Mouse (Mus musculus) intestine, embryonic 15.5 days (tissue): ENCODE measurements around the gene Ankrd60. TPM values are rescaled to one million over a fixed set of nuclear protein-coding genes. Genes with fewer than 3 reads are reported as not detected.

ENCODE experiments used
- ATAC-seq: fragments of 200-750 bp; cut with Nextera tagmentation; 2 replicates; pipeline ENCODE4 v1.8.0; 2017; ENCODE audit warnings: moderate TSS enrichment, moderate library complexity
- H3K27ac ChIP-seq: fragments of 300-500 bp; sonication (generic); 2 replicates; pipeline ENCODE4 v1.5.1; 2015; ENCODE audit warnings: mild to moderate bottlenecking, inconsistent platforms
- H3K27me3 ChIP-seq: fragments of 300-500 bp; sonication (generic); replicated peaks from 2 replicates; pipeline ENCODE4 v1.6.1; 2015; ENCODE audit warnings: inconsistent platforms
- H3K36me3 ChIP-seq: fragments of 300-500 bp; sonication (generic); 2 replicates; pipeline ENCODE4 v1.6.1; 2015; ENCODE audit warnings: inconsistent platforms
- H3K4me1 ChIP-seq: fragments of 300-500 bp; sonication (generic); replicated peaks from 2 replicates; pipeline ENCODE4 v1.6.1; 2015; ENCODE audit warnings: inconsistent platforms
- H3K4me2 ChIP-seq: fragments of 300-500 bp; sonication (generic); replicated peaks from 2 replicates; pipeline ENCODE4 v1.6.1; 2015; ENCODE audit warnings: mild to moderate bottlenecking, inconsistent platforms
- H3K4me3 ChIP-seq: fragments of 300-500 bp; sonication (generic); replicated peaks from 2 replicates; pipeline ENCODE4 v1.5.1; 2015; ENCODE audit warnings: inconsistent platforms
- H3K9ac ChIP-seq: fragments of 300-500 bp; sonication (generic); 2 replicates; pipeline ENCODE4 v1.6.1; 2015; ENCODE audit warnings: inconsistent platforms
- H3K9me3 ChIP-seq: fragments of 300-500 bp; sonication (generic); 2 replicates; pipeline ENCODE4 v1.6.1; 2016; ENCODE audit warnings: inconsistent platforms
- WGBS: fragments of 180-500 bp; shearing (Covaris S2); methylation state at CpG from one replicate; pipeline ENCODE4 v1.1.7; 2015; 5-methylcytosine and 5-hydroxymethylcytosine counted together
- polyA plus RNA-seq: library from polyadenylated mRNA; unstranded; fragments of >200 nt; fragmentation: Nextera tagmentation; extraction: Ambion mirVana; gene quantifications from 2 replicates; pipeline ENCODE4 v1.2.1, GENCODE M21; 2015

Ankrd60 gene
- polyA plus RNA-seq: not detected in 2 replicates

GRCm38 (mm10) chr2:173577669-173578557 lies at the start of gene Ankrd60:
Gene Ankrd60 (minus strand): TSS chr2:173578365.
- ATAC-seq: peak; percentile 73
- Histone ChIP-seq H3K9me3 (no peaks in the 10 kb centered on the region), H3K4me3 (peak within 1 kb of the TSS; percentile 43), H3K27me3 (0 out of 2 replicates have a peak, but pooled peaks cover 2% of the 10 kb centered on the region), H3K4me2 (peak within 1 kb of the TSS; percentile 89), H3K27ac (no peak within 1 kb of the TSS), H3K9ac (peak within 1 kb of the TSS; percentile 46; the same call in 1 of the 2 replicates), H3K4me1 (0 out of 2 replicates have a peak, but pooled peaks cover 3% of the 10 kb centered on the region), H3K36me3 (no peaks in the 10 kb centered on the region)
- 9% methylated on average over 51 of the region's 58 CpGs for WGBS

- Histone ChIP-seq H3K9ac (no peak overlapping the region), H3K36me3 (no peaks in the 10 kb centered on the region), H3K9me3 (no peaks in the 10 kb centered on the region), H3K27me3 (no peaks in the 10 kb centered on the region), H3K27ac (no peak overlapping the region), H3K4me2 (no peak overlapping the region), H3K4me1 (0 out of 2 replicates have a peak, but pooled peaks cover 3% of the 10 kb centered on the region), H3K4me3 (no peak overlapping the region)
- no peak for ATAC-seq
- WGBS: 93% methylated on average over 3 of the region's 3 CpGs
Measured at GRCm38 (mm10) chr2:173625786-173626185, 47.6 kb upstream of the Ankrd60 start.

- H3K9ac ChIP-seq: no peak overlapping the region
- 0 out of 2 replicates have a peak, but pooled peaks cover 3% of the 10 kb centered on the region for H3K4me1 ChIP-seq
- 69% methylated on average over 7 of the region's 7 CpGs for WGBS
- H3K9me3 ChIP-seq: no peaks in the 10 kb centered on the region
- no peak overlapping the region for H3K4me2 ChIP-seq
- ATAC-seq: no peak
- H3K4me3 ChIP-seq: no peak overlapping the region
- no peaks in the 10 kb centered on the region for H3K27me3 ChIP-seq
- no peaks in the 10 kb centered on the region for H3K36me3 ChIP-seq
- H3K27ac ChIP-seq: no peak overlapping the region
Measured at GRCm38 (mm10) chr2:173624667-173625066, 46.5 kb upstream of the Ankrd60 start.

GRCm38 (mm10) chr2:173622173-173622601 lies 44.0 kb upstream of the Ankrd60 start:
- Histone ChIP-seq H3K36me3 (no peaks in the 10 kb centered on the region), H3K4me3 (no peak overlapping the region)

GRCm38 (mm10) chr2:173620645-173621044 lies 42.5 kb upstream of the Ankrd60 start:
- H3K36me3 ChIP-seq: no peaks in the 10 kb centered on the region
- no peak overlapping the region for H3K27ac ChIP-seq
- no peaks in the 10 kb centered on the region for H3K27me3 ChIP-seq
- WGBS: 97% methylated on average over 4 of the region's 4 CpGs
- H3K4me2 ChIP-seq: no peak overlapping the region
- 0 out of 2 replicates have a peak, but pooled peaks cover 3% of the 10 kb centered on the region for H3K4me1 ChIP-seq
- no peak overlapping the region for H3K9ac ChIP-seq
- no peaks in the 10 kb centered on the region for H3K9me3 ChIP-seq
- no peak for ATAC-seq
- H3K4me3 ChIP-seq: no peak overlapping the region

More at GRCm38 (mm10) chr2:173622173-173622601, 44.0 kb upstream of the Ankrd60 start:
- Histone ChIP-seq H3K27me3 (no peaks in the 10 kb centered on the region), H3K9ac (no peak overlapping the region), H3K9me3 (no peaks in the 10 kb centered on the region), H3K4me2 (no peak overlapping the region), H3K27ac (no peak overlapping the region), H3K4me1 (0 out of 2 replicates have a peak, but pooled peaks cover 3% of the 10 kb centered on the region)
- ATAC-seq: no peak
- WGBS: 60% methylated on average over 7 of the region's 7 CpGs

- no peak overlapping the region for H3K4me3 ChIP-seq
- H3K27me3 ChIP-seq: 0 out of 2 replicates have a peak, but pooled peaks cover 3% of the 10 kb centered on the region
- no peak overlapping the region for H3K4me2 ChIP-seq
- peaks cover 10% of the 10 kb centered on the region for H3K4me1 ChIP-seq
- WGBS: 87% methylated on average over 5 of the region's 5 CpGs
- H3K36me3 ChIP-seq: 0 out of 2 replicates have a peak, but pooled peaks cover 2% of the 10 kb centered on the region
- no peaks in the 10 kb centered on the region for H3K9me3 ChIP-seq
- no peak for ATAC-seq
- no peak overlapping the region for H3K27ac ChIP-seq
- no peak overlapping the region for H3K9ac ChIP-seq
Measured at GRCm38 (mm10) chr2:173619132-173619531, 41.0 kb upstream of the Ankrd60 start.

GRCm38 (mm10) chr2:173616156-173616555 lies 38.0 kb upstream of the Ankrd60 start:
- Histone ChIP-seq H3K4me2 (no peak overlapping the region), H3K36me3 (0 out of 2 replicates have a peak, but pooled peaks cover 2% of the 10 kb centered on the region), H3K4me3 (no peak overlapping the region), H3K4me1 (peaks cover 7% of the 10 kb centered on the region), H3K9me3 (no peaks in the 10 kb centered on the region), H3K27ac (no peak overlapping the region), H3K27me3 (peaks cover 4% of the 10 kb centered on the region; the same call in 1 of the 2 replicates), H3K9ac (no peak overlapping the region)
- no peak for ATAC-seq
- WGBS: 61% methylated on average over 7 of the region's 7 CpGs

GRCm38 (mm10) chr2:173615378-173616081 lies 37.4 kb upstream of the Ankrd60 start:
- Histone ChIP-seq H3K4me3 (no peak overlapping the region), H3K27me3 (peaks cover 4% of the 10 kb centered on the region; the same call in 1 of the 2 replicates), H3K4me1 (peaks cover 7% of the 10 kb centered on the region), H3K27ac (no peak overlapping the region), H3K4me2 (no peak overlapping the region), H3K9ac (no peak overlapping the region), H3K36me3 (0 out of 2 replicates have a peak, but pooled peaks cover 2% of the 10 kb centered on the region), H3K9me3 (no peaks in the 10 kb centered on the region)
- WGBS: 39% methylated on average over 11 of the region's 11 CpGs
- ATAC-seq: peak; percentile 64

- peaks cover 10% of the 10 kb centered on the region for H3K4me1 ChIP-seq
- no peak overlapping the region for H3K4me3 ChIP-seq
- H3K9me3 ChIP-seq: no peaks in the 10 kb centered on the region
- WGBS: 78% methylated on average over 10 of the region's 10 CpGs
- H3K4me2 ChIP-seq: no peak overlapping the region
- H3K27ac ChIP-seq: no peak overlapping the region
- peaks cover 3% of the 10 kb centered on the region; the same call in 1 of the 2 replicates for H3K27me3 ChIP-seq
- ATAC-seq: peak; percentile 65; the same call in 1 of the 2 replicates
- 0 out of 2 replicates have a peak, but pooled peaks cover 3% of the 10 kb centered on the region for H3K36me3 ChIP-seq
- H3K9ac ChIP-seq: no peak overlapping the region
Measured at GRCm38 (mm10) chr2:173608020-173608958, 30.1 kb upstream of the Ankrd60 start.

- no peak for ATAC-seq
- WGBS: 89% methylated on average over 9 of the region's 9 CpGs
- peaks cover 3% of the 10 kb centered on the region; the same call in 1 of the 2 replicates for H3K27me3 ChIP-seq
- peaks cover 10% of the 10 kb centered on the region for H3K4me1 ChIP-seq
- no peak overlapping the region for H3K4me2 ChIP-seq
- H3K9me3 ChIP-seq: no peaks in the 10 kb centered on the region
- H3K36me3 ChIP-seq: 0 out of 2 replicates have a peak, but pooled peaks cover 3% of the 10 kb centered on the region
- H3K9ac ChIP-seq: no peak overlapping the region
- no peak overlapping the region for H3K27ac ChIP-seq
- no peak overlapping the region for H3K4me3 ChIP-seq
Measured at GRCm38 (mm10) chr2:173606415-173606804, 28.2 kb upstream of the Ankrd60 start.
